Mouse (Mus musculus) C2C12 (cell line): ENCODE measurements around the gene Lmo7. TPM values are rescaled to one million over a fixed set of nuclear protein-coding genes. Genes with fewer than 3 reads are reported as not detected.

Source experiments
- H3K27me3 ChIP-seq: one replicate; pipeline ENCODE4 v1.6.1; 2011; ENCODE audit not compliant: control insufficient read depth, insufficient read depth, insufficient read length
- H3K36me3 ChIP-seq: one replicate; pipeline ENCODE4 v1.6.1; 2011; ENCODE audit not compliant: control insufficient read depth, insufficient read depth
- H3K4me3 ChIP-seq: one replicate; pipeline ENCODE4 v1.5.1; 2011; ENCODE audit warnings: mild to moderate bottlenecking, control low read depth; ENCODE audit not compliant: poor library complexity, insufficient read depth, severe bottlenecking
- H3K79me2 ChIP-seq: one replicate; pipeline ENCODE4 v1.6.1; 2011; ENCODE audit not compliant: control insufficient read depth, insufficient read depth
- H3K79me3 ChIP-seq: one replicate; pipeline ENCODE4 v1.6.1; 2011; ENCODE audit warnings: low read depth, control low read depth
- H3ac ChIP-seq: one replicate; pipeline ENCODE3; 2011; ENCODE audit warnings: low read depth; ENCODE audit not compliant: control insufficient read depth, insufficient read length
- CEBPB ChIP-seq: IDR thresholded peaks from one replicate; pipeline ENCODE4 v1.6.1; 2011; ENCODE audit warnings: low read depth, mild to moderate bottlenecking, control low read depth, moderate library complexity
- CTCF ChIP-seq: IDR thresholded peaks from one replicate; pipeline ENCODE4 v1.5.1; 2011; ENCODE audit not compliant: control insufficient read depth, insufficient read depth, insufficient read length
- FOSL1 ChIP-seq: IDR thresholded peaks from one replicate; pipeline ENCODE4 v1.8.0; 2011; ENCODE audit warnings: mild to moderate bottlenecking, low read length; ENCODE audit not compliant: poor library complexity, insufficient read depth, severe bottlenecking
- MAX ChIP-seq: IDR thresholded peaks from one replicate; pipeline ENCODE4 v1.6.1; 2011; ENCODE audit warnings: mild to moderate bottlenecking, control low read depth
- MYOD1 ChIP-seq: IDR thresholded peaks from one replicate; pipeline ENCODE4 v1.6.1; 2011; ENCODE audit warnings: low read depth; ENCODE audit not compliant: control insufficient read depth, insufficient read length
- MYOG ChIP-seq: IDR thresholded peaks from one replicate; pipeline ENCODE4 v1.6.1; 2011; ENCODE audit not compliant: control insufficient read depth, insufficient read length; ENCODE audit errors: extremely low read depth
- USF1 ChIP-seq: IDR thresholded peaks from one replicate; pipeline ENCODE4 v1.6.1; 2011; ENCODE audit warnings: low read depth, mild to moderate bottlenecking, control low read depth, moderate library complexity
- polyA plus RNA-seq: library from polyadenylated mRNA; unstranded; fragments of >200 nt; fragmentation: generic; extraction: Trizol; gene quantifications from one replicate; pipeline ENCODE4 v1.2.1, GENCODE M21; 2012; ENCODE audit warnings: missing spikeins

Lmo7 gene
- polyA plus RNA-seq, 1 experiment, result 18.8 TPM

DNA sequence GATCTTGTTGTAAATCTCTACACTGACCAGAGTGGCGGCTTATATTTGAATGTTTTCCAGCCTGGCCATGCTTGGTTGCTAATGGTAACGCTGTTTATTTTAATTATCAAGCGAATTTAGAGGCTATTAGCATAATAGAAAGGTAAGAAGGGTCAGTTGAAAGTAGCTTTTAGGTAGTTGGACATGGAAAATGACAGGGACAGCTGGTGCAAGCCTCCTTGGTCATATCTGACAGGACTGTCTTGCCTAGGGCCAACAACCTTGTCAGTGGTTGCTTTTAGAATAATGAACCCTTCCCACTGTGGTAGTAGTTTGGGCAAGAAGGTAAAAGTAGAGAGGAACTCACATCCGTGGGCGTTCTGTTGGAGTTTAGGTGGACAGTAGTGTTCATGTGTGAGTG lies 111.5 kb downstream of the Lmo7 start:
- TF ChIP-seq MAX (no peak), MYOG (no peak), CTCF (no peak), MYOD1 (no peak), USF1 (no peak), CEBPB (no peak), FOSL1 (no peak)
- H3ac ChIP-seq, result no peak overlapping the region
- H3K36me3 ChIP-seq, result no peaks in the 10 kb centered on the region
- H3K79me2 ChIP-seq, result no peaks in the 10 kb centered on the region
- no peaks in the 10 kb centered on the region for H3K27me3 ChIP-seq
- H3K4me3 ChIP-seq, result no peak overlapping the region
- H3K79me3 ChIP-seq, result no peaks in the 10 kb centered on the region

- Histone ChIP-seq H3K79me2 (no peaks in the 10 kb centered on the region), H3K79me3 (no peaks in the 10 kb centered on the region), H3ac (no peak overlapping the region), H3K27me3 (no peaks in the 10 kb centered on the region), H3K4me3 (no peak overlapping the region), H3K36me3 (no peaks in the 10 kb centered on the region)
- no peak for TF ChIP-seq MYOD1
- no peak for TF ChIP-seq FOSL1
- TF ChIP-seq MAX, result no peak
- no peak for TF ChIP-seq USF1
- TF ChIP-seq MYOG, result no peak
- no peak for TF ChIP-seq CTCF
- no peak for TF ChIP-seq CEBPB
Observed at GRCm38 (mm10) chr14:101842521-101842920, 112.8 kb downstream of the Lmo7 start.

DNA sequence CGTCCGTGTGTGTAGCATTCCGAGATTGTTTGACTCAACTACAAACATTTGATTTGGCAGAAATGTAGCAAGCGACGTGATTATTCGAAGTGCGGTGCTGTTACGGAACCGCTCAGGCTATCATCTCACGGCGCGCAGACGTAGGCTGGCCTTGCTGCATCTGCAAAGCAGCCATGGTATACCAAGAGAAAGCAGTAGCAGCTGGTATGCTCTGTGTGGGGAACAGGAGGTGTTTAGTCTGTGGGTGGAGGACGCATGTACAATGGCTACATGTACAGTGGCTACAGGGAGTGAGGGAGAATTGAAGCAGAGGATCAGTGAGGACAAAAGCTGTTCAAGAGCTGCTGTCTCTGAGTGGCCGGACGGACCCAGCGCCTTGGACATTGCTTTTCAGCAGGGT lies 113.7 kb downstream of the Lmo7 start:
- Histone ChIP-seq H3ac (no peak overlapping the region), H3K36me3 (no peaks in the 10 kb centered on the region), H3K4me3 (no peak overlapping the region), H3K27me3 (no peaks in the 10 kb centered on the region), H3K79me3 (no peaks in the 10 kb centered on the region), H3K79me2 (no peaks in the 10 kb centered on the region)
- TF ChIP-seq MYOD1, result no peak
- no peak for TF ChIP-seq MAX
- TF ChIP-seq CEBPB, result no peak
- no peak for TF ChIP-seq FOSL1
- TF ChIP-seq USF1, result no peak
- no peak for TF ChIP-seq CTCF
- no peak for TF ChIP-seq MYOG

- TF ChIP-seq MAX, result no peak
- no peak for TF ChIP-seq FOSL1
- no peak overlapping the region for H3ac ChIP-seq
- H3K4me3 ChIP-seq, result no peak overlapping the region
- no peaks in the 10 kb centered on the region for H3K36me3 ChIP-seq
- no peaks in the 10 kb centered on the region for H3K27me3 ChIP-seq
- H3K79me3 ChIP-seq, result no peaks in the 10 kb centered on the region
- H3K79me2 ChIP-seq, result no peaks in the 10 kb centered on the region
Observed at GRCm38 (mm10) chr14:101844467-101844866, 114.7 kb downstream of the Lmo7 start.

GRCm38 (mm10) chr14:101846097-101846882 lies 116.5 kb downstream of the Lmo7 start:
- H3K79me2 ChIP-seq, result no peaks in the 10 kb centered on the region
- no peaks in the 10 kb centered on the region for H3K79me3 ChIP-seq
- H3K36me3 ChIP-seq, result no peaks in the 10 kb centered on the region
- H3ac ChIP-seq, result no peak overlapping the region
- no peak for TF ChIP-seq CTCF
- no peak for TF ChIP-seq MYOD1
- TF ChIP-seq CEBPB, result no peak
- no peak for TF ChIP-seq MYOG
- TF ChIP-seq USF1, result no peak
- TF ChIP-seq MAX, result no peak
- no peak for TF ChIP-seq FOSL1
- H3K27me3 ChIP-seq, result no peaks in the 10 kb centered on the region
- H3K4me3 ChIP-seq, result no peak overlapping the region

DNA sequence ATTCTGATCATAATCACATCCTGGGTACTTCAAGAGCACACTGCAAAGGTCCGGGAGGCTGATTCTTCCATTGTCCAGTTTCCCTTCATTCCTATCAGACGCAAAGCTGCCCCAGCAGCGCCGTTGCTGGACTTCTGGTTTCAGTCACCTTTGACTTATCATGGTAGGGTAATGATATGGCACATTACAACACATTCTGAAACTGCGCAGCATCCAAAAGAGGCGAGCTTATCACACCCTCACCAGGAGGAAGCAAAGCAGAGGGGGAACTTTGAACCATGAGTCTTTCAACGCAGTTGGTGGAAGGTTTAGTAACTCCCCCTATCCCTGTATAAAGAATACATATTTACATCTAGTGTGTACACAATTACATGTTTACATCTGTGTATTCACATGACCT lies 117.8 kb downstream of the Lmo7 start:
- H3K79me3 ChIP-seq, result no peaks in the 10 kb centered on the region
- H3K4me3 ChIP-seq, result no peak overlapping the region
- no peaks in the 10 kb centered on the region for H3K36me3 ChIP-seq
- no peak overlapping the region for H3ac ChIP-seq
- TF ChIP-seq FOSL1 (no peak), MYOD1 (no peak), CTCF (no peak), MYOG (no peak), MAX (no peak), USF1 (no peak), CEBPB (no peak)
- no peaks in the 10 kb centered on the region for H3K27me3 ChIP-seq
- no peaks in the 10 kb centered on the region for H3K79me2 ChIP-seq
